Mouse (Mus musculus): ENCODE data around the gene Ckap5.

DNA sequence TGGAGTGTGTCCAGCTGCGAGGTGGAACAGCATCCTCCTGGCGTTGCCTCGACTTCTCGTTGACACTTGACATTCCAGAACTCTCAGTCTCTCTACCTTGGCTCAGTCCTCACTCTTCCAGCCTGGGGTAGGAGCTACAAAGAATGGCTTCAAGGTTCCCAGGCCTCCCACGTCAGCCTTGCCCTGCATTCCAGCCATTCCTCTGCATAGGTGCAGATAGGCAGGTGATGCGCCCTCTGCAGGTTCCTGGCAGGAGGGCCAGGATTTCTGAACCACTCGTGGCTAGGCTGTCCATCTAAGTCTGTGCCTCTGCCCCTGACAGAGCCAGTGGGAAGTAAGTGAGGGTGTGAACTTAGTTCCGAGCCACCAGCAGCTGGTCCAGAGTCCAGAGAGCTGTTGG lies 130.2 kb downstream of the Ckap5 start:
- TF ChIP-seq CTCF (IDR thresholded peaks at IDR 0.05; ENCODE audit: low read depth) (peak; percentile 65), EP300 (IDR thresholded peaks at IDR 0.05; ENCODE audit: low read depth) (no peak)

Measured in liver, embryonic 14.5 days (tissue).